Mouse (Mus musculus) frontal cortex, postnatal 14 days (tissue): ENCODE data around the gene Parp16.

Experiments
- DNase-seq, 2 experiments: peaks; one replicate each; pipeline ENCODE4 v3.0.0; 2022; ENCODE audit warnings: low spot score in 2 of 2

The Parp16 gene

GRCm38 (mm10) chr9:65195053-65195452, at the start of gene Parp16:
Parp16 (plus strand) TSS chr9:65195353.
- no peak for DNase-seq

DNA sequence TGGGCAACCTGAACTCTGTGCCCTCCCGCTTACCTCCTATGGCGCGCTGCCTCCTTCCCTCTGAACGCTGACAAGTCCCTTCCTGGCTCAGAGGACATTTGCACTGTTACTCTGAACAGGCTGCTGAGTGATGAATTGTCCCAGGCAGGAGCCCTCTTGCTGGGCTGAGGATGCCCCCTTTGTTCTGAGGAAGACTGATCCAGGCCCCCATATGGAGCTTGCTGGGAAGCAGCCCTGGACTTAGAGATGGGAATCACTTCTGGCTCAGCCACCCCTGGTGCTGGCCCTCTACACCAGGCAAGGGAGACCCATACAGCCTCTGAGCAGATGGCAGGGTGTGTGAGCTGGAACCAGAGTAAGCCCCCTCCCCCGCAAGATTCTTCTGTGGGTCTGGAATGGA, 49.2 kb upstream of the Parp16 start:
- DNase-seq: no peak

GRCm38 (mm10) chr9:65148507-65148906, 46.6 kb upstream of the Parp16 start:
- DNase-seq: no peak

- no peak for DNase-seq
Measured at GRCm38 (mm10) chr9:65152711-65153330, 42.3 kb upstream of the Parp16 start.

DNA sequence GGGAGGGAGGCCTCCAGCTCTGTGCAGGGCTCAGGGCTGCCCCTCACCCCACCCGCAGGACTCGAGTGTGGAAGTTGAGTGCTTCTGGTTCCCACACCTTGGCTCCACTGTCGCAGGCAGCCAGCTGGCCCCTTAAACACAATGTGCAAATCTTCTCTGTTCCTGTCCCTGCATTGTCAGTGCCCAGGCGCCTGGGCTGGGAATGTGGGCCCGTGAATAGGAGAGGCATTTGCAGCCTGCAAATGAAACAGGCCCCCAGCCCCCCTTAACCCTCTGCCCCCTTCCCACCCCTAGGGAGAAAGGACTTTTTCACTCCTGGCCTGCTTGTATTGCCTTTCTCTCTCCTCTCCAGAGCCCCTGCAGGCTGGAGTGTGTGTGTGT, 41.8 kb upstream of the Parp16 start:
- DNase-seq: no peak

- DNase-seq: no peak
Measured at GRCm38 (mm10) chr9:65154692-65155455, 40.3 kb upstream of the Parp16 start.

GRCm38 (mm10) chr9:65156604-65157003, 38.5 kb upstream of the Parp16 start:
- DNase-seq: no peak

- DNase-seq: no peak
Measured at GRCm38 (mm10) chr9:65157631-65158030, 37.5 kb upstream of the Parp16 start.

- DNase-seq: no peak
Measured at GRCm38 (mm10) chr9:65161188-65161587, 34.0 kb upstream of the Parp16 start.

- DNase-seq: no peak
Measured at GRCm38 (mm10) chr9:65161881-65162280, 33.3 kb upstream of the Parp16 start.

GRCm38 (mm10) chr9:65162711-65163639, 32.2 kb upstream of the Parp16 start:
- DNase-seq: peak in 1 of 2 experiments; percentile 29

GRCm38 (mm10) chr9:65164870-65165269, 30.3 kb upstream of the Parp16 start:
- DNase-seq: no peak

DNA sequence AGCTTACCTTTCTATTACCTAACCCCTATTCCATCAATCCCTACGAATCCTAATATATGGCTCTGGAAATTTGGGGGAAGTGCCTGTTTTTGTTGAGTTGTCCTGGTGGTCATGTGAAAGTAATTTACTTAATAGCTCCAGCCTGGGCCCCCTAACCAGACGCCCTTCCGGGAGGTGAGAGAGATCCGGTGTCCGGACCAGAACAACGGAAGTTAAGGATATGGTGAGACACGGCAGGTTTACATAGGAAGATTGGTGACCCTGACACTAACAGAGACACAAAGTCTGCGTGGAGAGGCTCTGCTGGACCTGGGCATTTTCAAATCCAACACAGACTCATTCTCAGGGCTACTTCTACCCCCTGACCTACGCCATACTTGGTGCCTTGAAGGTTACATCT, 28.8 kb upstream of the Parp16 start:
- DNase-seq: no peak

DNA sequence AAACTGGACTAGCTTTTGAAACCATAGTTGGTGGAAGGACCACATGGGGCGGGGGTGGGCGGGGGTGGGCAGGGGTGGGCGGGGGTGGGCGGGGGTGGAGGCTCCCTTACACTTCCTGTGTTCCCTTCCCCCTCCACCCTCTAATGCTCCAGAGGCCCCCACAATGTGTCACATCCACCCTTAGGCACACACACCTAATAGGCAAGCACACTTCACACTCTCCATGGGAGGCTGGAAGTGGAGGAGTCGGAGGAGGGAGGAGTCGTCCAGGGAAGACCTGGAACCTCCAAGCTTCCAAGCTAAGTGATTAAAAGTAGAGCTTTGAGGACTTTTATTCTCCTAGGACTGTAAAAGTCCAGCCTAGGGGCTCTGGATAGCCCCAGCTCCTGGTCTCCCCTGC, 26.6 kb upstream of the Parp16 start:
- DNase-seq: no peak

DNA sequence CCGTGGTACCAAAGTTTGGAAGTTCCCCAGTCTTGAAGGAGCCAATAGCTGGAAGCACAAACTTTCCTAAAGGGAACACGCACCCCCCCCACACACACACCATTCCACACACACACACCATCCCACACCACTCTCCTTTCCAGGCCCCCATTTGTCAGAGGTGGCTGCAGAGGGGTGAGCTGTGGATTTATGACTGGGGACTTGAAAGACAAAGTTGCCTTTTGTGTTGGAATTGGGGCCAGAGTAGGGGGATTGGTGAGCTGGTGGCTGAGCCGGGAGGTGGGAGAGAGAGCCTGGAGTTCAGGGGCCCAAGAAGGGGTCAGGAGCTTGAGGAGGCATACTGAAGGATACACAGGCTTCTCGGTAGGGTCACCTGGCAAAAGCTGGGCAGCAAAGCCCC, 26.2 kb upstream of the Parp16 start:
- DNase-seq: no peak

GRCm38 (mm10) chr9:65172654-65173053, 22.5 kb upstream of the Parp16 start:
- no peak for DNase-seq

DNA sequence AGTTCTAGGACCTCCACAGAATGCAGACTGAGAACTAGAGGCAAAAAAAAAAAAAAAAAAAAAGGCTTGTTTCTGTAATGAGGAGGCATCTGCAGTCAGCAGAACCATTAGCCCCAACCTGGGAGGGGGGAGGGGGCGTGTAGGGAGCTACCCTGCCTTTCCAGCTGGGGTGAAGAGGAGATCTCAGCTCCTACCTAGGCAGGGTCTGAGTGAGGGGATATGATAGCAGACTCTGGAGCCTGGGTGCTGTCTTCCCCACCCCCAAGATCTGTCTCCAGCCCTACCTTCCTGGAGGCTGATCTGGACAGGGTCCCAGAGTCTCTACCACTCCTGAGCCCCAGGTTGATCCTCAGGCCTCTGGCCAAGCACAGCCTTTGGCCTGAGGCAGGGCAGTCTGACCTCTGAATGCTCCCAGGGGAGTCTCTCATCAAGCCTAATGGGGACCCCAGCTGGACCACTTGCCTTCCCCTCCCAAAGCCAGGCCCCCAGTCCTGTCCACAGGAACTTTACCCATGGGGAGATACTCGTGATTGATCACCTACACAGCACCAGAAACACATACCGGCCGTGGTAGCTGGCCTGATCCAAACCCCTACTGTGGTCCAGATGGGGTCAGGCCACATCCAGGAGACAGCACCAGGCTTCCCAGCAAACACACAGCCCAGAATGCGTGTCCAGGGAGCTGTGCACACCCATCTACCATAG, 19.8 kb upstream of the Parp16 start:
- DNase-seq: no peak

GRCm38 (mm10) chr9:65175939-65176871, 18.9 kb upstream of the Parp16 start:
- DNase-seq: no peak

DNA sequence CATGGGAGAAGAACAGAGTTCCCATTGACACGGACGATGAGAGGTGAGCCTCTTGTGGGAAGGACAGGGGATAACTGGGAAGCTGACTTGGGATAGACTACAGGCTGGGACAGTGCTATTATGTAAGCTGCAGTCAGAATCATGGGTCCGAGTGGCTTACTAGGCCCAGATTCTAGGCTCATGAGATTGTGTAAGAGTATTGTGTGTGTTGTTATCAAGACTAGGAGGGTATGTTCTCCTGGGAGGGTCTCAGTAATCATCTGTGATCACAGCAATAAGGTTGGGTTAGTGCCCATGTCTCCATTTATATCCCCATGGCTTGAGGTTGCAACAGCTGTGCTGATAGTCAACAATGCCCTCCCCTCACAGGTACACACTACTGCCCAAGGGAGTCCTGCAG, 17.7 kb upstream of the Parp16 start:
- no peak for DNase-seq

GRCm38 (mm10) chr9:65177912-65178311, 17.2 kb upstream of the Parp16 start:
- DNase-seq: no peak
